Comparison of ENCODE assay signal across 11 mouse cellular contexts in the genomic region with DNA sequence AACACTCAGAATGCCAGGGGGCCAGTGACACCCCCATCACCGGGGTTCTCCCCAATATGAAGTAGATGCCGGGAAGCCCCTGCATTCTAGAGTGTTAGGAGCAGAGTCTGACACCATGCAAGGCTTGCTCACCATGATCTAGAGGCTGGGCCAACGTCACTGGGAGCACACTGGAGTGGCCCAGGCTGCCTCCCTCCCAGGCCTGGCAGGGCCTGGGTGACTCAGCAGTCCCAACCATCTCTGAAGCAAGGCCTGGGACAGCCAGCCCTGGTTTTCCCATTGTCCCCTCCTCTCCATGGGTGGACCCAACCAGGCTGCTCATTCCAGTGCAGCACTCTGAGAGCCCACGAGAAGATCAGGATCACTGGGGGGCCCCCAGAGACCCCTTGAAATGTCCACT. TPM values are rescaled to one million over a fixed set of nuclear protein-coding genes. Genes with fewer than 3 reads are reported as not detected.
A peak's percentile ranks its signal among the peaks of the same experiment; 100 is the strongest.
DNase-seq lines count a peak whose midpoint lies in the region; ATAC-seq and TF ChIP-seq lines count a peak whose summit lies in the region.
"Had no signal": no experiment of that assay in that cellular context is flagged by ENCODE, and none has a peak within 500 bp of the region (broad histone marks: within the 10 kb centered on the region; RNA-seq: fewer than 3 reads in every experiment).

No protein-coding gene starts in this region.

- peaks cover 81% of the 10 kb centered on the region for H3K27me3 ChIP-seq in heart, embryonic 10.5 days (ENCODE audit: insufficient read depth, poor library complexity, severe bottlenecking)
- H3K27me3 ChIP-seq in midbrain, postnatal 0 days (ENCODE audit: insufficient read depth, low read length): no peaks in the 10 kb centered on the region

- H3K9ac ChIP-seq in midbrain, postnatal 0 days (replicated peaks; ENCODE audit: low read length, poor library complexity, severe bottlenecking): 0 out of 2 replicates have a peak overlapping the region, but pooled peaks have one; percentile 29
- H3K9ac ChIP-seq: heart, embryonic 15.5 days; limb, embryonic 12.5 days had no signal

- no peak overlapping the region for H3K4me3 ChIP-seq in heart, embryonic 10.5 days
- no peak overlapping the region for H3K4me3 ChIP-seq in midbrain, postnatal 0 days (ENCODE audit: low read depth, low read length)
- H3K4me3 ChIP-seq: heart, embryonic 15.5 days; limb, embryonic 12.5 days had no signal

- peak overlapping the region; percentile 49; the same call in 1 of the 2 replicates for H3K27ac ChIP-seq in heart, embryonic 10.5 days
- 0 out of 2 replicates have a peak overlapping the region, but pooled peaks have one; percentile 44 for H3K27ac ChIP-seq in midbrain, postnatal 0 days (ENCODE audit: low read depth, low read length)
- H3K27ac ChIP-seq: heart, embryonic 15.5 days had no signal

- no peak for TF ChIP-seq CTCF in midbrain, postnatal 0 days (IDR thresholded peaks at IDR 0.05)

- H3K4me1 ChIP-seq in heart, embryonic 10.5 days: peaks cover 36% of the 10 kb centered on the region
- H3K4me1 ChIP-seq in midbrain, postnatal 0 days (ENCODE audit: insufficient read depth, low read length): peaks cover 13% of the 10 kb centered on the region
- H3K4me1 ChIP-seq: heart, embryonic 15.5 days had no signal

- 36% methylated on average over 4 of the region's 4 CpGs for WGBS in heart, embryonic 10.5 days
- 31% methylated on average over 4 of the region's 4 CpGs for WGBS in midbrain, postnatal 0 days

- peak; percentile 30; the same call in 1 of the 2 replicates for ATAC-seq in granulocyte monocyte progenitor cell, adult 5-6 weeks (replicated peaks; ENCODE audit: poor library complexity, severe bottlenecking)
- ATAC-seq in midbrain, postnatal 0 days (ENCODE audit: low FRiP score): no peak

- H3K36me3 ChIP-seq in heart, embryonic 10.5 days: no peaks in the 10 kb centered on the region
- H3K36me3 ChIP-seq in midbrain, postnatal 0 days (ENCODE audit: insufficient read depth, low read length): no peaks in the 10 kb centered on the region
- H3K36me3 ChIP-seq: heart, embryonic 15.5 days; limb, embryonic 12.5 days had no signal

- no peaks in the 10 kb centered on the region for H3K9me3 ChIP-seq in heart, embryonic 10.5 days
- no peaks in the 10 kb centered on the region for H3K9me3 ChIP-seq in midbrain, postnatal 0 days (ENCODE audit: low read length)
- H3K9me3 ChIP-seq: heart, embryonic 15.5 days; limb, embryonic 12.5 days had no signal

- H3K4me2 ChIP-seq in midbrain, postnatal 0 days (ENCODE audit: low read depth, low read length, poor library complexity, severe bottlenecking): no peak overlapping the region
- H3K4me2 ChIP-seq: heart, embryonic 15.5 days had no signal

- no peak for DNase-seq in heart, embryonic 10.5 days (ENCODE audit: low spot score)
- no peak for DNase-seq in heart, adult 18-20 months
- peak; percentile 64 to 65 for DNase-seq in cerebellum, postnatal 25 days
- DNase-seq in midbrain, postnatal 0 days (ENCODE audit: low spot score): no peak
- DNase-seq in liver: no peak
- DNase-seq in gastrocnemius, postnatal 4 days (ENCODE audit: low spot score in 2 of 2): no peak
- no peak for DNase-seq in right cerebral cortex, adult 2 months (ENCODE audit: low spot score in 2 of 2)
- DNase-seq: lung, postnatal 14 days had no signal

RNA-seq across cellular contexts. Expression of a gene that starts 20.4 kb away (rescaled TPM):
- polyA plus RNA-seq in heart, embryonic 10.5 days (2016; fragmentation: Nextera tagmentation; extraction: Ambion mirVana): 0.02 and 0.34 TPM in 2 replicates
- total RNA-seq in heart, adult 18-20 months (2021): under 1 TPM; 0.15 to 0.18 TPM
- total RNA-seq in granulocyte monocyte progenitor cell, adult 5-6 weeks (2014; fragmentation: Nextera tagmentation): not detected in 2 replicates
- total RNA-seq in granulocyte monocyte progenitor cell, adult 5-6 weeks (2017): not detected in 2 replicates
- total RNA-seq in midbrain, postnatal 0 days (2014; rRNA removed): 37.6 and 54.0 TPM in 2 replicates
- 11.1 and 12.5 TPM in 2 replicates for polyA plus RNA-seq in midbrain, postnatal 0 days (2015; fragmentation: Nextera tagmentation; extraction: Ambion mirVana)
- under 1 TPM; 0.29 to 0.39 TPM for total RNA-seq in gastrocnemius, postnatal 4 days (2021)

RNA-seq across cellular contexts. Expression of a gene that starts 55.5 kb away (rescaled TPM):
- 438 and 609 TPM in 2 replicates for polyA plus RNA-seq in heart, embryonic 10.5 days (2016; fragmentation: Nextera tagmentation; extraction: Ambion mirVana)
- 10 to 100 TPM; 47.3 to 52.7 TPM for total RNA-seq in heart, adult 18-20 months (2021)
- total RNA-seq in granulocyte monocyte progenitor cell, adult 5-6 weeks (2014; fragmentation: Nextera tagmentation): 541 and 637 TPM in 2 replicates
- total RNA-seq in granulocyte monocyte progenitor cell, adult 5-6 weeks (2017): 232 and 267 TPM in 2 replicates
- 135 and 138 TPM in 2 replicates for total RNA-seq in midbrain, postnatal 0 days (2014; rRNA removed)
- polyA plus RNA-seq in midbrain, postnatal 0 days (2015; fragmentation: Nextera tagmentation; extraction: Ambion mirVana): 144 and 154 TPM in 2 replicates
- total RNA-seq in gastrocnemius, postnatal 4 days (2021): 10 to 100 TPM; 48.5 to 51.3 TPM

Comparison
In these comparisons a context has a peak if more than half of its experiments do, and no peak if none do; other contexts are left out.
1. DNase-seq: peak in cerebellum, postnatal 25 days (2 of 2); none in heart, embryonic 10.5 days (single experiment), heart, adult 18-20 months (0 of 2), midbrain, postnatal 0 days (single experiment), liver (single experiment), gastrocnemius, postnatal 4 days (0 of 2) and right cerebral cortex, adult 2 months (0 of 2).
2. RNA of a gene that starts 20.4 kb away (total RNA-seq): 37.6 to 54.0 TPM in midbrain, postnatal 0 days; 0.29 to 0.39 TPM in gastrocnemius, postnatal 4 days, 0.15 to 0.18 TPM in heart, adult 18-20 months and not detected in granulocyte monocyte progenitor cell, adult 5-6 weeks; every median in the first group is over 10 times any median in the second.